Mouse (Mus musculus): Measurements from ENCODE around the gene Fh1. TPM values are rescaled to one million over a fixed set of nuclear protein-coding genes. Genes with fewer than 3 reads are reported as not detected.

The Fh1 gene
- polyA plus RNA-seq, 1 experiment: 115 TPM

- Histone ChIP-seq H3K4me1 (ENCODE audit: control insufficient read depth, insufficient read depth, low read length) (no peaks in the 10 kb centered on the region), H3K27ac (ENCODE audit: insufficient read depth, low read length) (no peak overlapping the region), H3K4me3 (ENCODE audit: insufficient read depth, low read length) (no peak overlapping the region)
- TF ChIP-seq POLR2A (IDR thresholded peaks at IDR 0.05; ENCODE audit: extremely low read depth, insufficient read depth, low read length): no peak
- no peak for TF ChIP-seq CTCF (IDR thresholded peaks at IDR 0.05; ENCODE audit: extremely low read depth, insufficient read depth, low read length)
These were observed 61.1 kb downstream of the Fh1 start for GRCm38 (mm10) chr1:175564321-175564720.

GRCm38 (mm10) chr1:175562379-175562778 lies 63.1 kb downstream of the Fh1 start:
- no peak for TF ChIP-seq CTCF (IDR thresholded peaks at IDR 0.05; ENCODE audit: extremely low read depth, insufficient read depth, low read length)
- no peak for TF ChIP-seq POLR2A (IDR thresholded peaks at IDR 0.05; ENCODE audit: extremely low read depth, insufficient read depth, low read length)
- no peak overlapping the region for H3K27ac ChIP-seq (ENCODE audit: insufficient read depth, low read length)
- no peaks in the 10 kb centered on the region for H3K4me1 ChIP-seq (ENCODE audit: control insufficient read depth, insufficient read depth, low read length)
- no peak overlapping the region for H3K4me3 ChIP-seq (ENCODE audit: insufficient read depth, low read length)

- Histone ChIP-seq H3K4me1 (ENCODE audit: control insufficient read depth, insufficient read depth, low read length) (no peaks in the 10 kb centered on the region), H3K4me3 (ENCODE audit: insufficient read depth, low read length) (no peak overlapping the region)
- no peak for TF ChIP-seq POLR2A (IDR thresholded peaks at IDR 0.05; ENCODE audit: extremely low read depth, insufficient read depth, low read length)
- no peak for TF ChIP-seq CTCF (IDR thresholded peaks at IDR 0.05; ENCODE audit: extremely low read depth, insufficient read depth, low read length)
These were observed 63.6 kb downstream of the Fh1 start for GRCm38 (mm10) chr1:175561806-175562205.

GRCm38 (mm10) chr1:175554641-175555040 lies 70.8 kb downstream of the Fh1 start:
- no peak overlapping the region for H3K27ac ChIP-seq (ENCODE audit: insufficient read depth, low read length)
- no peak overlapping the region for H3K4me3 ChIP-seq (ENCODE audit: insufficient read depth, low read length)
- TF ChIP-seq POLR2A (IDR thresholded peaks at IDR 0.05; ENCODE audit: extremely low read depth, insufficient read depth, low read length) (no peak), CTCF (IDR thresholded peaks at IDR 0.05; ENCODE audit: extremely low read depth, insufficient read depth, low read length) (no peak)
- H3K4me1 ChIP-seq (ENCODE audit: control insufficient read depth, insufficient read depth, low read length): peaks cover 3% of the 10 kb centered on the region; the same call in 1 of the 2 replicates

More at GRCm38 (mm10) chr1:175561806-175562205, 63.6 kb downstream of the Fh1 start:
- H3K27ac ChIP-seq (ENCODE audit: insufficient read depth, low read length): no peak overlapping the region

GRCm38 (mm10) chr1:175552474-175552873 lies 73.0 kb downstream of the Fh1 start:
- Histone ChIP-seq H3K27ac (ENCODE audit: insufficient read depth, low read length) (no peak overlapping the region), H3K4me3 (ENCODE audit: insufficient read depth, low read length) (no peak overlapping the region), H3K4me1 (ENCODE audit: control insufficient read depth, insufficient read depth, low read length) (peaks cover 3% of the 10 kb centered on the region; the same call in 1 of the 2 replicates)
- TF ChIP-seq POLR2A (IDR thresholded peaks at IDR 0.05; ENCODE audit: extremely low read depth, insufficient read depth, low read length): no peak
- no peak for TF ChIP-seq CTCF (IDR thresholded peaks at IDR 0.05; ENCODE audit: extremely low read depth, insufficient read depth, low read length)

GRCm38 (mm10) chr1:175550586-175550985 lies 74.8 kb downstream of the Fh1 start:
- Histone ChIP-seq H3K4me1 (ENCODE audit: control insufficient read depth, insufficient read depth, low read length) (peaks cover 3% of the 10 kb centered on the region; the same call in 1 of the 2 replicates), H3K27ac (ENCODE audit: insufficient read depth, low read length) (no peak overlapping the region), H3K4me3 (ENCODE audit: insufficient read depth, low read length) (no peak overlapping the region)
- no peak for TF ChIP-seq POLR2A (IDR thresholded peaks at IDR 0.05; ENCODE audit: extremely low read depth, insufficient read depth, low read length)
- no peak for TF ChIP-seq CTCF (IDR thresholded peaks at IDR 0.05; ENCODE audit: extremely low read depth, insufficient read depth, low read length)

Other genes with a start within 250 kb of the Fh1 start
- gene Rgs7, start 133.1 kb downstream of the Fh1 start, polyA plus RNA-seq (2012; rRNA removed): 90.9 and 97.6 TPM in 2 replicates
- gene Kmo, start 5.3 kb downstream of the Fh1 start, polyA plus RNA-seq (2012; rRNA removed): 0.08 and 0.10 TPM in 2 replicates
- 3.8 and 4.2 TPM in 2 replicates for gene Opn3, start 67.1 kb upstream of the Fh1 start, polyA plus RNA-seq (2012; rRNA removed)
- 3.4 and 3.5 TPM in 2 replicates for gene Chml, start 67.3 kb upstream of the Fh1 start, polyA plus RNA-seq (2012; rRNA removed)
- 0.02 TPM in 1 of 2 replicates, not detected in the other for gene Wdr64, start 73.0 kb upstream of the Fh1 start, polyA plus RNA-seq (2012; rRNA removed)